Mouse (Mus musculus): Measurements from ENCODE around the gene Clec2g.

GRCm38 (mm10) chr6:128992753-128993152 lies 58.6 kb downstream of the Clec2g start:
- TF ChIP-seq POLR2A (IDR thresholded peaks at IDR 0.05; ENCODE audit: borderline replicate concordance, control insufficient read depth, low read depth, low read length): no peak
- no peak for TF ChIP-seq CTCF (IDR thresholded peaks at IDR 0.05; ENCODE audit: control insufficient read depth, insufficient read depth, low read length)
